Mouse (Mus musculus) midbrain, embryonic 15.5 days (tissue): ENCODE measurements around the gene Eef1akmt2. TPM values are rescaled to one million over a fixed set of nuclear protein-coding genes. Genes with fewer than 3 reads are reported as not detected.

Experiments
- ATAC-seq: fragments of 200-750 bp; cut with Nextera tagmentation; replicated peaks from 2 replicates; pipeline ENCODE4 v1.8.0; 2017; ENCODE audit warnings: moderate TSS enrichment
- H3K27ac ChIP-seq: fragments of 300-500 bp; sonication (generic); 2 replicates; pipeline ENCODE4 v1.5.1; 2015; ENCODE audit warnings: mild to moderate bottlenecking, inconsistent platforms
- H3K27me3 ChIP-seq: fragments of 300-500 bp; sonication (generic); replicated peaks from 2 replicates; pipeline ENCODE4 v1.6.1; 2015; ENCODE audit warnings: inconsistent platforms
- H3K36me3 ChIP-seq: fragments of 300-500 bp; sonication (generic); replicated peaks from 2 replicates; pipeline ENCODE4 v1.6.1; 2015; ENCODE audit warnings: inconsistent platforms
- H3K4me1 ChIP-seq: fragments of 300-500 bp; sonication (generic); 2 replicates; pipeline ENCODE4 v1.6.1; 2015; ENCODE audit warnings: inconsistent platforms
- H3K4me2 ChIP-seq: fragments of 300-500 bp; sonication (generic); 2 replicates; pipeline ENCODE4 v1.6.1; 2015; ENCODE audit warnings: inconsistent platforms, mild to moderate bottlenecking, moderate library complexity
- H3K4me3 ChIP-seq: fragments of 300-500 bp; sonication (generic); 2 replicates; pipeline ENCODE4 v1.5.1; 2015; ENCODE audit warnings: mild to moderate bottlenecking, inconsistent platforms
- H3K9ac ChIP-seq: fragments of 300-500 bp; sonication (generic); 2 replicates; pipeline ENCODE4 v1.6.1; 2015; ENCODE audit warnings: mild to moderate bottlenecking, inconsistent platforms
- H3K9me3 ChIP-seq: fragments of 300-500 bp; sonication (generic); 2 replicates; pipeline ENCODE4 v1.6.1; 2016; ENCODE audit warnings: inconsistent platforms
- WGBS: fragments of 180-500 bp; shearing (Covaris S2); methylation state at CpG from one replicate; pipeline ENCODE4 v1.1.7; 2015; ENCODE audit warnings: mixed read lengths; 5-methylcytosine and 5-hydroxymethylcytosine counted together
- polyA plus RNA-seq: library from polyadenylated mRNA; unstranded; fragments of >200 nt; fragmentation: Nextera tagmentation; extraction: Ambion mirVana; gene quantifications from 2 replicates; pipeline ENCODE4 v1.2.1, GENCODE M21; 2015

The Eef1akmt2 gene
- polyA plus RNA-seq, 1 experiment from 2014 or later, result 88.1 TPM

GRCm38 (mm10) chr7:132793467-132793866 is 59.0 kb downstream of the Eef1akmt2 start:
- Histone ChIP-seq H3K4me1 (no peaks in the 10 kb centered on the region; the same call in 1 of the 2 replicates), H3K27me3 (no peaks in the 10 kb centered on the region), H3K9me3 (no peaks in the 10 kb centered on the region), H3K27ac (no peak overlapping the region), H3K4me2 (no peak overlapping the region), H3K9ac (no peak overlapping the region), H3K36me3 (no peaks in the 10 kb centered on the region), H3K4me3 (no peak overlapping the region)
- no peak for ATAC-seq
- whole genome bisulfite sequencing, result 77% methylated on average over 6 of the region's 6 CpGs

GRCm38 (mm10) chr7:132790447-132791219 is 61.8 kb downstream of the Eef1akmt2 start:
- H3K4me1 ChIP-seq, result peaks cover 11% of the 10 kb centered on the region
- no peaks in the 10 kb centered on the region for H3K9me3 ChIP-seq
- ATAC-seq, result no peak
- no peaks in the 10 kb centered on the region for H3K27me3 ChIP-seq
- H3K36me3 ChIP-seq, result no peaks in the 10 kb centered on the region
- H3K27ac ChIP-seq, result no peak overlapping the region
- no peak overlapping the region for H3K4me3 ChIP-seq
- no peak overlapping the region for H3K9ac ChIP-seq
- no peak overlapping the region for H3K4me2 ChIP-seq
- WGBS, result 88% methylated on average over 14 of the region's 14 CpGs

- Histone ChIP-seq H3K9me3 (no peaks in the 10 kb centered on the region), H3K27ac (no peak overlapping the region), H3K4me3 (no peak overlapping the region), H3K27me3 (no peaks in the 10 kb centered on the region), H3K4me2 (no peak overlapping the region), H3K36me3 (no peaks in the 10 kb centered on the region), H3K9ac (no peak overlapping the region), H3K4me1 (peaks cover 13% of the 10 kb centered on the region)
- no peak for ATAC-seq
- 95% methylated on average over 13 of the region's 13 CpGs for WGBS
Measured at GRCm38 (mm10) chr7:132788826-132789225, 63.6 kb downstream of the Eef1akmt2 start.

- H3K4me2 ChIP-seq, result no peak overlapping the region
- no peak for ATAC-seq
Measured at GRCm38 (mm10) chr7:132787496-132788190, 64.8 kb downstream of the Eef1akmt2 start.

GRCm38 (mm10) chr7:132787022-132787421 is 65.5 kb downstream of the Eef1akmt2 start:
- WGBS, result 92% methylated on average over 4 of the region's 4 CpGs
- peaks cover 16% of the 10 kb centered on the region for H3K4me1 ChIP-seq

More at GRCm38 (mm10) chr7:132787496-132788190, 64.8 kb downstream of the Eef1akmt2 start:
- no peak overlapping the region for H3K4me3 ChIP-seq
- no peak overlapping the region for H3K27ac ChIP-seq
- no peaks in the 10 kb centered on the region for H3K36me3 ChIP-seq
- H3K27me3 ChIP-seq, result no peaks in the 10 kb centered on the region
- H3K9me3 ChIP-seq, result no peaks in the 10 kb centered on the region
- H3K9ac ChIP-seq, result no peak overlapping the region
- peaks cover 13% of the 10 kb centered on the region for H3K4me1 ChIP-seq
- WGBS, result 96% methylated on average over 4 of the region's 4 CpGs

GRCm38 (mm10) chr7:132786522-132786921 is 66.0 kb downstream of the Eef1akmt2 start:
- H3K36me3 ChIP-seq, result no peaks in the 10 kb centered on the region
- peaks cover 21% of the 10 kb centered on the region for H3K4me1 ChIP-seq
- H3K27me3 ChIP-seq, result no peaks in the 10 kb centered on the region
- WGBS, result 52% methylated on average over 4 of the region's 4 CpGs
- no peaks in the 10 kb centered on the region for H3K9me3 ChIP-seq
- H3K27ac ChIP-seq, result no peak overlapping the region
- H3K4me3 ChIP-seq, result no peak overlapping the region
- H3K9ac ChIP-seq, result no peak overlapping the region
- no peak for ATAC-seq
- H3K4me2 ChIP-seq, result no peak overlapping the region

More at GRCm38 (mm10) chr7:132787022-132787421, 65.5 kb downstream of the Eef1akmt2 start:
- no peaks in the 10 kb centered on the region for H3K27me3 ChIP-seq
- H3K27ac ChIP-seq, result no peak overlapping the region
- H3K36me3 ChIP-seq, result no peaks in the 10 kb centered on the region
- no peaks in the 10 kb centered on the region for H3K9me3 ChIP-seq
- no peak overlapping the region for H3K9ac ChIP-seq
- H3K4me3 ChIP-seq, result no peak overlapping the region
- no peak overlapping the region for H3K4me2 ChIP-seq
- no peak for ATAC-seq

GRCm38 (mm10) chr7:132786011-132786410 is 66.5 kb downstream of the Eef1akmt2 start:
- Histone ChIP-seq H3K27ac (no peak overlapping the region), H3K4me1 (peaks cover 26% of the 10 kb centered on the region), H3K9ac (no peak overlapping the region), H3K36me3 (no peaks in the 10 kb centered on the region), H3K9me3 (no peaks in the 10 kb centered on the region), H3K27me3 (no peaks in the 10 kb centered on the region), H3K4me3 (no peak overlapping the region), H3K4me2 (no peak overlapping the region)
- WGBS, result 66% methylated on average over 7 of the region's 7 CpGs
- ATAC-seq, result no peak

- Histone ChIP-seq H3K4me2 (no peak overlapping the region), H3K36me3 (no peaks in the 10 kb centered on the region), H3K4me1 (peaks cover 38% of the 10 kb centered on the region), H3K9ac (no peak overlapping the region), H3K9me3 (no peaks in the 10 kb centered on the region), H3K4me3 (no peak overlapping the region), H3K27ac (no peak overlapping the region), H3K27me3 (no peaks in the 10 kb centered on the region)
- ATAC-seq, result no peak
- WGBS, result 87% methylated on average over 5 of the region's 5 CpGs
Measured at GRCm38 (mm10) chr7:132784101-132784500, 68.4 kb downstream of the Eef1akmt2 start.

GRCm38 (mm10) chr7:132781850-132782249 is 70.6 kb downstream of the Eef1akmt2 start:
- no peaks in the 10 kb centered on the region for H3K36me3 ChIP-seq
- no peak overlapping the region for H3K4me3 ChIP-seq
- peaks cover 38% of the 10 kb centered on the region for H3K4me1 ChIP-seq
- no peak overlapping the region for H3K9ac ChIP-seq
- no peaks in the 10 kb centered on the region for H3K9me3 ChIP-seq
- H3K27ac ChIP-seq, result peak overlapping the region; percentile 46
- no peak; the same call in 1 of the 2 replicates for ATAC-seq
- H3K4me2 ChIP-seq, result no peak overlapping the region
- no peaks in the 10 kb centered on the region for H3K27me3 ChIP-seq
- 43% methylated on average over 6 of the region's 6 CpGs for WGBS

- peak; percentile 78 for ATAC-seq
- 16% methylated on average over 7 of the region's 7 CpGs for WGBS
- peaks cover 32% of the 10 kb centered on the region for H3K4me1 ChIP-seq
- no peak overlapping the region for H3K4me3 ChIP-seq
- H3K9me3 ChIP-seq, result no peaks in the 10 kb centered on the region
- H3K27ac ChIP-seq, result peak overlapping the region; percentile 46
- no peak overlapping the region for H3K4me2 ChIP-seq
- H3K27me3 ChIP-seq, result no peaks in the 10 kb centered on the region
- no peak overlapping the region for H3K9ac ChIP-seq
- no peaks in the 10 kb centered on the region for H3K36me3 ChIP-seq
Measured at GRCm38 (mm10) chr7:132781130-132781814, 71.2 kb downstream of the Eef1akmt2 start.

GRCm38 (mm10) chr7:132780611-132781010 is 71.9 kb downstream of the Eef1akmt2 start:
- 28% methylated on average over 4 of the region's 4 CpGs for WGBS
- ATAC-seq, result no peak; the same call in 1 of the 2 replicates
- H3K4me1 ChIP-seq, result peaks cover 27% of the 10 kb centered on the region
- no peaks in the 10 kb centered on the region for H3K36me3 ChIP-seq
- H3K9ac ChIP-seq, result no peak overlapping the region
- H3K4me2 ChIP-seq, result no peak overlapping the region
- H3K4me3 ChIP-seq, result no peak overlapping the region
- H3K9me3 ChIP-seq, result no peaks in the 10 kb centered on the region
- no peaks in the 10 kb centered on the region for H3K27me3 ChIP-seq
- H3K27ac ChIP-seq, result peak overlapping the region; percentile 46

- Histone ChIP-seq H3K27ac (no peak overlapping the region), H3K27me3 (no peaks in the 10 kb centered on the region), H3K9me3 (no peaks in the 10 kb centered on the region), H3K4me3 (no peak overlapping the region), H3K9ac (no peak overlapping the region), H3K4me2 (no peak overlapping the region), H3K4me1 (peaks cover 25% of the 10 kb centered on the region), H3K36me3 (no peaks in the 10 kb centered on the region)
- WGBS, result 94% methylated on average over 13 of the region's 13 CpGs
- ATAC-seq, result no peak
Measured at GRCm38 (mm10) chr7:132778630-132779029, 73.8 kb downstream of the Eef1akmt2 start.
